Mouse (Mus musculus): ENCODE measurements at regions not wholly inside any gene's neighbourhood (a gene's known extent, or its start where the extent isn't known, plus 50 kb on each side); places are given as distances from the start of the nearest gene placed in this dataset.

- ATAC-seq = no peak
- Histone ChIP-seq H3K36me3 (ENCODE audit: control insufficient read depth, insufficient read depth, low read length) (no peaks in the 10 kb centered on the region), H3K4me3 (ENCODE audit: low read depth, low read length) (no peak overlapping the region), H3K27ac (ENCODE audit: low read length) (no peak overlapping the region), H3K27me3 (ENCODE audit: control insufficient read depth, insufficient read depth, low read depth, low read length) (no peaks in the 10 kb centered on the region), H3K9ac (ENCODE audit: low read depth, low read length) (no peak overlapping the region), H3K4me2 (ENCODE audit: low read length) (no peak overlapping the region), H3K9me3 (replicated peaks; ENCODE audit: control insufficient read depth, low read length, poor library complexity, severe bottlenecking) (no peaks in the 10 kb centered on the region), H3K4me1 (ENCODE audit: control insufficient read depth, insufficient read depth, low read length) (no peaks in the 10 kb centered on the region)
- 83% methylated on average over 4 of the region's 4 CpGs for WGBS
These were observed 91.5 kb upstream of the Rgs17 start for GRCm38 (mm10) chr10:6013743-6014142.

DNA sequence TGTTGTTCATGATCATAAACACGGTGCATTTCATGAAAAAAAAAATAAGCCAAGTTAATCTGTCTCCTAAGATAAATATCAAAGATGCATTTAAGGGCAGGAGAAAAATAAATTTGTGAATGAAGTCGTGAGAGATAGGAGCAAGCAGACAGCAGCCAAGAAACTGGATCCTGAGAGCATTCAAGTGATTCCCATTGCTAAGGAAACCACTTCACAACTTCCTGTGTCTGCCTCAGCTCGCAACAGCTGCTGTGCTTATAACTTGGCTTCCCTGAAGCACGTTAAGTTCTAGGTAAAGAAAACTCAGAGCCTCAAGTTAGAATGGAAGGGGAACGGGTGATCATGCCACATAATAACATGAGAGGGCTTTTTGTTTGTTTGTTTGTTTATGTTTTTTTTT, 89.3 kb upstream of the Rgs17 start:
- WGBS = 72% methylated on average over 5 of the region's 5 CpGs
- Histone ChIP-seq H3K9me3 (replicated peaks; ENCODE audit: control insufficient read depth, low read length, poor library complexity, severe bottlenecking) (no peaks in the 10 kb centered on the region), H3K36me3 (ENCODE audit: control insufficient read depth, insufficient read depth, low read length) (no peaks in the 10 kb centered on the region), H3K4me3 (ENCODE audit: low read depth, low read length) (no peak overlapping the region), H3K4me2 (ENCODE audit: low read length) (no peak overlapping the region), H3K27me3 (ENCODE audit: control insufficient read depth, insufficient read depth, low read depth, low read length) (no peaks in the 10 kb centered on the region), H3K9ac (ENCODE audit: low read depth, low read length) (no peak overlapping the region), H3K27ac (ENCODE audit: low read length) (no peak overlapping the region), H3K4me1 (ENCODE audit: control insufficient read depth, insufficient read depth, low read length) (no peaks in the 10 kb centered on the region)
- ATAC-seq = no peak

DNA sequence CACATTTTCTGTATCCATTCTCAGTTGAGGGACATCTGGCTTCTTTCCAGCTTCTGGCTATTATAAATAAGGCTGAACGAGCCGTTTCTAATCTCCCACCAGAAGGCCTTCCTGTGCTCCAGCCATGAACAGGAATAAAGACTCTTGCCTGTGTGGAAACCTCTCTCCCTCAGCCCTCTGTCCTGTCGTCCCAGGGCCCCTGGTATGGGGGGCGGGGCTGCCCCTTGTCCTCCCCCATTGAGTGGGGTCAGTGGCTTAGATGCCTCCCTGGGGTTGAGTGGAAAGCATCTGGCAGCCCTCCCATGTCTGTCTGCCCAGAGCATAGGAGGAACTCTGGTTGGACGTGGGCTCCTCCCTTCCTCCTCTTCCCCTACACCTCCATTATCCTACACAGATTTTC, 88.8 kb upstream of the Rgs17 start:
- Histone ChIP-seq H3K27me3 (ENCODE audit: control insufficient read depth, insufficient read depth, low read depth, low read length) (no peaks in the 10 kb centered on the region), H3K27ac (ENCODE audit: low read length) (no peak overlapping the region), H3K4me3 (ENCODE audit: low read depth, low read length) (no peak overlapping the region), H3K4me2 (ENCODE audit: low read length) (no peak overlapping the region), H3K36me3 (ENCODE audit: control insufficient read depth, insufficient read depth, low read length) (no peaks in the 10 kb centered on the region), H3K9me3 (replicated peaks; ENCODE audit: control insufficient read depth, low read length, poor library complexity, severe bottlenecking) (no peaks in the 10 kb centered on the region), H3K4me1 (ENCODE audit: control insufficient read depth, insufficient read depth, low read length) (no peaks in the 10 kb centered on the region), H3K9ac (ENCODE audit: low read depth, low read length) (no peak overlapping the region)
- WGBS = 37% methylated on average over 5 of the region's 5 CpGs
- ATAC-seq = no peak

- ATAC-seq = no peak
- H3K4me2 ChIP-seq (ENCODE audit: low read length) = no peak overlapping the region
- H3K9ac ChIP-seq (ENCODE audit: low read depth, low read length) = no peak overlapping the region
- H3K4me1 ChIP-seq (ENCODE audit: control insufficient read depth, insufficient read depth, low read length) = no peaks in the 10 kb centered on the region
- no peak overlapping the region for H3K4me3 ChIP-seq (ENCODE audit: low read depth, low read length)
- H3K9me3 ChIP-seq (replicated peaks; ENCODE audit: control insufficient read depth, low read length, poor library complexity, severe bottlenecking) = no peaks in the 10 kb centered on the region
- no peaks in the 10 kb centered on the region for H3K36me3 ChIP-seq (ENCODE audit: control insufficient read depth, insufficient read depth, low read length)
- H3K27me3 ChIP-seq (ENCODE audit: control insufficient read depth, insufficient read depth, low read depth, low read length) = no peaks in the 10 kb centered on the region
- WGBS = 62% methylated on average over 1 of the region's 1 CpGs
- no peak overlapping the region for H3K27ac ChIP-seq (ENCODE audit: low read length)
These were observed 85.2 kb upstream of the Rgs17 start for GRCm38 (mm10) chr10:6007238-6007972.

DNA sequence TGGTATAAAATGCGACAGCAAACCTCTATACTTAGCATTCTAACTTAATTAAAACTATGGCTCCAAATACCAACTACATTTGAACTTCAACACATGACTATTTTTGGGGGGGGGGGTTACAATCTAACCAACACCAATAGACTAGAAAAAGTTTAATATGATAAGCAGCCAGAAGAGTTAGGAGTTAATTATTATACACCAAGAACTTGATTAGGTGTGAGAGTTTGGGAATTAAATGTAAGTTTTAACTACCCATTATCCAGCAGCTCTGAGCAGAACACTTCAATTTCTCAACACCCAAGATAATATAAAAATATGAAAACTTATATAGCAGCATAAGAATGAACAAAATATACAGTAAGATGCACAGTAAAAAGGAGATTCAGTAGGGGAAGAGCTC, 59.2 kb upstream of the Rgs17 start:
- WGBS = 93% methylated on average over 1 of the region's 1 CpGs
- no peaks in the 10 kb centered on the region for H3K4me1 ChIP-seq (ENCODE audit: control insufficient read depth, insufficient read depth, low read length)
- no peaks in the 10 kb centered on the region for H3K9me3 ChIP-seq (replicated peaks; ENCODE audit: control insufficient read depth, low read length, poor library complexity, severe bottlenecking)
- H3K27me3 ChIP-seq (ENCODE audit: control insufficient read depth, insufficient read depth, low read depth, low read length) = no peaks in the 10 kb centered on the region
- H3K36me3 ChIP-seq (ENCODE audit: control insufficient read depth, insufficient read depth, low read length) = no peaks in the 10 kb centered on the region
- no peak overlapping the region for H3K27ac ChIP-seq (ENCODE audit: low read length)
- H3K9ac ChIP-seq (ENCODE audit: low read depth, low read length) = no peak overlapping the region
- ATAC-seq = no peak
- no peak overlapping the region for H3K4me2 ChIP-seq (ENCODE audit: low read length)
- no peak overlapping the region for H3K4me3 ChIP-seq (ENCODE audit: low read depth, low read length)

DNA sequence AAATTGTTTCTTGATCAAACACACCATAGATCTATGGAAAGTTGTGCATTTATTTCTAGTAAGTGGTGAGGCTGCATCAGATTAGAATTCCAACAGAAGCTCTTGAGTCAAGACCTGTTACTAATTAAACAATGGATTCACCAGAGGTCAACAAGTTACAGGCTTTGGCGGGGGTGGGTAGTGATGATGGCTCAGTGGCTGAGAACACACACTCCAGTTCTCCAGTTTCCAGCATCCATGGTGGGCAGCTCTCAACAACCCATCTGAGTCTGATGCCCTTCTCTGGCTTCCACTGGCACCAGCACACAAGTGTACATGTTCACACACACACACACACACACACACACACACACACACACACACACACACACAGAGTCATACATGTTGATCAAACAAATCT, 56.3 kb upstream of the Rgs17 start:
- H3K9ac ChIP-seq (ENCODE audit: low read depth, low read length) = no peak overlapping the region
- no peaks in the 10 kb centered on the region for H3K9me3 ChIP-seq (replicated peaks; ENCODE audit: control insufficient read depth, low read length, poor library complexity, severe bottlenecking)
- H3K4me3 ChIP-seq (ENCODE audit: low read depth, low read length) = no peak overlapping the region
- no peak for ATAC-seq
- no peaks in the 10 kb centered on the region for H3K36me3 ChIP-seq (ENCODE audit: control insufficient read depth, insufficient read depth, low read length)
- no peaks in the 10 kb centered on the region for H3K27me3 ChIP-seq (ENCODE audit: control insufficient read depth, insufficient read depth, low read depth, low read length)
- no peak overlapping the region for H3K27ac ChIP-seq (ENCODE audit: low read length)
- WGBS = 74% methylated on average over 1 of the region's 1 CpGs
- H3K4me1 ChIP-seq (ENCODE audit: control insufficient read depth, insufficient read depth, low read length) = no peaks in the 10 kb centered on the region
- H3K4me2 ChIP-seq (ENCODE audit: low read length) = no peak overlapping the region

Measured in midbrain, embryonic 16.5 days (tissue).